Mouse (Mus musculus) c-Kit-positive CD71-negative TER-119-negative erythroid progenitor cells, embryonic 14.5 days (primary cell): ENCODE measurements around the gene Scgb1a1.
A peak's percentile ranks its signal among the peaks of the same experiment; 100 is the strongest.
"Not testable (repeated sequence)": the region's sequence is repeated elsewhere in the genome, so short reads cannot be mapped to it uniquely, and the experiment has no call there.

Source experiments
- DNase-seq: peaks from one replicate; pipeline ENCODE4 v3.0.0-alpha.2; 2013; ENCODE audit warnings: low read depth

Scgb1a1 gene

DNA sequence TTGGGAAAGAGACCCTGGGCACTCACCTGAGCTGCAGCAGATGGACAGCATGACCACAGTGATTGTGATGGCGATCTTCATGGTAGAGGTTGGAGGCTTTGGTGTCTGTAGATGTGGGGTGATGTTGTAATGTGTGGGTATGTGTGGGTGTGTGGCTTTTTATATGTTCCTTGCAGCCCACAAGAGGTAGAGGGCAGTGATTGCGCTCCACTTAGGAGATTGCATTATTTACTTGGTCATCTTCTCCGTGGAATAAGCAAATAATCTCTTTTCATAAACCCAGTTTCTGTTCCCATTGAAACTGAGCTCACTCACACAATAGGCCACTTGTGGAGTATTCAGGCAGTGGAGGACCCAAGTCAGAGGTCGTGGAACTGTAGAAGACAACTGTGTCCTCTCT lies at the start of gene Scgb1a1:
Gene Scgb1a1, minus strand, starts transcription at position 138 of the 400 bp plus-strand sequence.
- no peak for DNase-seq

DNA sequence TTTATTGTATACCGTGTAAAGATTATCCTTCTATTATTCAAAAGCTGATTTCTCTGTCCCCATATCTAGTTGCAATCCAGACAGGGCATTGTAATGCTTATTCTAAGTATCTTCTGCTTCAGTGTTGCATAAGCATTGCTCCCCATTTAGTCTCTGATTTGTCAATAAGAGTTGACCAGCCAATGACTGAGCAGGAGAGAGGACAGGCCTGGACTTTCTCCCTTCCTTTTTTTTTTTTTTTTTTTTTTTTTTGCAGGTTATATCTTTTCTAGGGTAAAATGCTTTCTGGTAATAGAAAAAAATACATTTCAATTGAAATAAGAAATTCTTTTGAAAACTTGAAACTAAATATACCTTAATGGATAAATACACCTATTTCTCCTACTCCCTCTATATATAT lies 49.4 kb upstream of the Scgb1a1 start:
- DNase-seq, result no peak

GRCm38 (mm10) chr19:9135512-9136331 lies 48.0 kb upstream of the Scgb1a1 start, which contains the start of gene Asrgl1:
Asrgl1 (minus strand) TSS chr19:9135636.
- DNase-seq, result peak; percentile 84

DNA sequence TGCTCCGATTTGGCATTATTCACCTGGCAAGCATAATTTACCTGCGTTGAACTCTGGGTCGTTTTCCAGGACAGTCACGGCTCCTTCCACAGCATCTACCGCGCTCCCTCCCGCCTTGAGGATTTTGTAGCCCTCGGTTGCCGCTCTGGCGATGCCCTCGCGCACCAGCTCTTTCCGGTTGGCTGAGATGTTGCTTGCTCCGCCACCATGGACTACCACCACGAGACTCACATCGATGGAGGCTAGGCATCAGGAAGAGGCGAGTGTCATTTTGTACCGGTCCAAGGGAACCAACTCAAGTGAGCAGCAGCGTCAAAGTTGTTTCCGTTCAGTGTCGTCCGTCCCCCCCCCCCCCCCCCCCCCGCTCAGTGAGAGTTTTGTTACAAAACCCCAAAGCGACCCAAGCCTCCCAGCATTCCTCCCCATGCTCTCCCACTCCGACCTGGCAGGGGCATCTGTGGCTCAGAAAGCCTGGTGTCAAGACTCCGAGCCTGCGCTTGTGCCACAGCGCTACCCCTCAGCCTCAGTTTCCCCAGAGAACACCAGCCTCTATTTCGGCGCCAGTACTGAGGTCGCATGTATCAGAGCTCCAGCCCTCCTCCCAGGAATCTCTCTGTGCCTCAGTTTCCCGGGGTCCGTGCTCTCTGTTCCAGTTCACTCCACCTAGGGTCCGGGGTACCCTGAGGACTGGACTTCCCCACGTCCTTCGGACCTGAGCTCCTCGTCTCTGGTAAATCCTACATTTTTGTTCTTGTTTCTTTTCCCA lies 47.2 kb upstream of the Scgb1a1 start:
- DNase-seq, result no peak

DNA sequence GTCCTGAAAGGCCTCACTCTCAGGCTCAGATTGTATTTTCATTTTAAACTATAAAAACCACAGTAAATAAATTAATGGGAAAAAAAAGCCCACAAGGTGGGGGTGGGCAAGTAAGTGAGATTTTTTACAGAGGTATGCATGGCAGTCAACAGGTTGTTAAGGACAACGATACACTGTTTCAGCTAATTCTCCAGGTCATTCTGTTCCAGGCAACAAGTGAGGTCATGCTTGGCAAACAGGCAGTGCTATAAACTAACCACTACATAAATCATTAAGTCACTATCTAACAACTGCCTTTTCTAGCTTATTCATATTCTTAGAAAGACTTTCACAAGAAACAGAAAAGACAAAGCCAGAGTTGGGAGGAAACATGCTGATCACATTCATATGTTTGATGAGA lies 42.2 kb upstream of the Scgb1a1 start:
- no peak for DNase-seq

DNA sequence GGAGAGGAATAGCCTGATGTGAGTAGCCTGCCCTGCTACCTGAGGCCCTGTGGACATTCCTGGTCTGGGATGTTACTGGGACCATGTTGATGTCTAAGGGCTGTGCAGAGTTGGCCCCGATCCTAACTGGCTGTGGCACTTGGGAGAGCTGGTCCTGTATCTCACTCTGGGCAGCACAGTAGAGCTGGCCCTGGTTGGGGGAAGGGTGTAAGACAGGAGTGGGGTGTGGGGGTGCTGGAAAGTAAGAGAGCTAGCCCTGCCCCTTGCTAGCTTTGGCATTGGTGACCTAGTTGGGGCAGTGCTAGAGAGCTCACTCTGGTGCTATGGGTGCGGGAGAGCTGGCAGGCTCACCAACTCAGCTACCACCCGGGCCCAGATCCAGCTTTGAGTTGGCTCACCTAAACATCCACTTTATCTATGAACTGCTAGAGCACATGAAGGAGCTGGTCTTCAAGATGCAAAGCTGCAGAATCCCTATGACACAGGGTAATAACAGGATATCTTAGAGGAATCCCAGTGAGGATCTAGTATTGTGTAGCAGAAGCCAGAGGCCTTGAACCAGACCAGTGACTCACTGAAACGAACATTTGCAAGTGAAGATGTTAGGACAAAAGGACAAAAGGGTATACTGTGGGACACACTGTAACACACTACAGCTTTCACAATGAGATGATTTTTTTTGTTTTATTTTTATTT lies 40.9 kb upstream of the Scgb1a1 start:
- DNase-seq, result no peak

DNA sequence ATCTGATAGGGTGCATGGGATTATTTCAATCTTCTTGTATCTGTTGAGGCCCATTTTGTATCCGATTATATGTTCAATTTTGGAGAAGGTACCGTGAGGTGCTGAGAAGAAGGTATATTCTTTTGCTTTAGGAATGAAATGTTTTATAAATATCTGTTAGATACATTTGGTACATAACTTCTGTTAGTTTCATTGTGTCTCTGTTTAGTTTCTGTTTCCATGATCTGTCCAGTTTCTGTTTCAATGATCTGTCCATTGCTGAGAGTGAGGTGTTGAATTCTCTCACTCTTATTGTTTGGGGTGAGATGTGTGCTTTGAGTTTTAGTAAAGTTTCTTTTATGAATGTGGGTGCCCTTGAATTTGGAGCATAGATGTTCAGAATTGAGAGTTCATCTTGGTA lies 36.2 kb upstream of the Scgb1a1 start:
- not testable (repeated sequence) for DNase-seq

GRCm38 (mm10) chr19:9122390-9122789 lies 34.6 kb upstream of the Scgb1a1 start:
- no peak for DNase-seq

GRCm38 (mm10) chr19:9119655-9120425 lies 32.1 kb upstream of the Scgb1a1 start:
- DNase-seq, result no peak

DNA sequence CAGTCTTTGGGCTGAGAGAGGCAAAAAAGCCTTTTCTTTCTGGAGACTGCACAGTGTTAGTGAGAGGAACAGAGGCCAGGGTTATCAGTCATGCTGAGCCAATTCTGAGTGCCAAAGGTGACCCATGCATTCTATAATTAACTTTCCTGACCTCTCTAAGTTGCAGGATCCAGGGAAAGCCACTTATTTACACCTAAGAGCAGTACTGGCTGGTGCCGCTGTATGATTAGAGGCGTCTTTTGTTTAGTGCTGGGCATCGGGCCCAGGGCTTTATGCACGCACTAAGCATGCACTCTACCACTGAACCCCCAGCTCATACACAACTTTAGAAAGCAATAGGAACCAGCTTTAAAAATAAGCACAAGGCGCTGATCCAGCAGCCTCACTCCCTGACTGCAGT lies 29.5 kb upstream of the Scgb1a1 start:
- no peak for DNase-seq

- no peak for DNase-seq
Measured at GRCm38 (mm10) chr19:9116268-9116667, 28.5 kb upstream of the Scgb1a1 start.

DNA sequence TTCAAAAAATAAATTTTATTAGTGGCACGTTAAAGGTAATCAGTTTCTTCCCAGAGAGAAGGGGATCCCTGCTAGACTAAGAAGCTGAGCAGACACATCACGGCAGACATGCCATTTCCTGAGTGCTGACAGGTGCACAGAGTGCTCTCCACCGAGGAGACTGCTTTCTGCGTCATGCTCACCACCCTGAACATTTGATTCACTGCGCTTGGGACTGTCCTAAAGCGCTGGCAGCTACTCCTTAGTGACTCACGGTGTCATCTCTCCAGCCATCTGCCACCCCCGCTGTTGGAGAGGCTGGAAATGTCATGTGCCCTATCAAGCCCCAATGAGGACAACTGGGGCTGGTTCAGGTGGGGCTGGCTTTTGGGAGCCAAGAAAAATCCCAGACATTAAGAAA lies 24.3 kb upstream of the Scgb1a1 start:
- DNase-seq, result no peak

DNA sequence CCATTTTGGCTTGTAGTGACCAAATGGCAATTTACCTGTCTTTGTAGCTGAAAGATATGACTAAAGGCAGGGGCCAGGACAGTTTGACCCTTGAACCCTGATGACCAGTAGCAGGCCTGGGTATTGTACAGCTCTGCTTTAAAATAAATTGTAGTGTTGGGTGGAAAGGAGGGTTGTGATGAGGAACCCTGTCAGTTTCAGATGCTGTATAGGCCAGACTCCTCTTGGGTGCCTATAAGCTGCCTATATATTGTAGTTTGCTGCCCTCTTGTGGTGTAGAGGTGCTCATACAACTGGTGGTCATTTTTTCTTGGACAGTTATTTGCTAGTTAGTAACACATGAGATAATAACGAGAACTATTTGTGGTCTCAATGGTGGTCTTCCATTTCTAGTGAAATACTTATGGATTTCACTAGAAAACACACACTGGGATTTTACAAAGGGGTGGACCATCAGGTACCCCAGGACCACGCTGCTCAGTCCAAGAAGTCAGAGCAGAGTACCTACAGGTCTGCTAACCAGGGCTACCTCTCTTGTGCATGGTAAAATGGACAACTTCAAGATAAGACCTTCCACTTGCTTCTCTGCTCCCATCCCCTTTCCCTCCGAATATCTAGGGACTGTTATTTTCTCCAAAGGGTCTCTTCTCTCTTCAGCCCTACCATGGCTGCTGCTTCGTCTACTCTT lies 22.6 kb upstream of the Scgb1a1 start:
- peak; percentile 62 for DNase-seq

DNA sequence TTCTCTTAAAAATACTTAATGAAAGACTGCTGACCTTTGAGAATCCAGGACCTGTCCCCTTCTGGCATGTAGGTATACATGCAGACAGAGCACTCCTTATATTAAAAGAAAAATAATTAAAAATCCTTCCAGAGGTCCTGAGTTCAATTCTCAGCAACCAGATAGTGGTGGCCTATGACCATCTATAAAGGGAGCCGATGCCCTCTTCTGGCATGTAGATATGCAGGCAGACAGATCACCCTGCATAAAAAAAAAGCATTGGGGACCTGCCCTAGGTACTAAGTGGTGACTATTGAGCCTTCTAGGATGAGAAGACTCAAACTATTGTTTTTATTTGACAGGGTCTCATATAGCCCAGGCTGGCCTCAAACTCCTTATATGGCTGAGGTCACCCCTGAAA lies 20.8 kb upstream of the Scgb1a1 start:
- no peak for DNase-seq

DNA sequence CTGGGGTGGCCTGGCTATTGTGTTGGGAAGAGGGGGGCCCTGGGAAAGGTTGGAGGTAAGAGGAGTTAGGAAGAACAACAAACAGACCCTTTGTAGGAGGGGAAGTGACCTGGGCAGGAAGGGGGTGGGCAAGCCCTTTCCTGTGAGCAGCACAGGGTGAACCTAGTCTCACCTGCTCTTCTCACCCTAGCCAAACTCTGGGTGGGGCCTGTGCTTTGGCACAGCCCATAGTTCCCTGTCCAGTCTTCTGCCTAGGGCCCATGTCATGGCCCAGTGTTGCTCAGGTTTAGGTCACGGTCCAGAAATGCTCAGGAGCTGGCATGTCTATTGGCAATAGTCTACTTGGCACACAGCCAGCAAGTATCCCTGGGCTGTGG lies 19.6 kb upstream of the Scgb1a1 start:
- no peak for DNase-seq

- DNase-seq, result no peak
Measured at GRCm38 (mm10) chr19:9106751-9107378, 19.1 kb upstream of the Scgb1a1 start.

DNA sequence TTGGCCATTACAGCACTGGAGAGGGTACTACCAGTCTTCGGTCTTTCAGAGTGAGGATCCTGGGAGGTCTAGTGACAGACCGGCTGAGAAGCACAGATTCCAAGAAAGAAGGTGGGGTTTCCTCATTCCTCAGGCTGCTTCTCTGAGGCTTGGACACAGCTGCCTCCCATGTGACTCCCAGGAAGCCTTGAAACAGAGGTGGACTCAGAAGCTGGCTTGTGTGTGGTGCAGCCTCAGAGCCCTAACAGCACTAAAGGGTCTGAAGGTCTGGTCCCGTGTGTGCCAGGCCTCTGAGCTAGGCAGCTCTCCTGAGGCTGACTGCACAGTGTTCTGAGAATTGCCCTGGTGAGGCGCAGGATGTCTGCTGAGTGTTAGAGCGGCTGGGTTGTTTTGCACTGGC lies 18.3 kb upstream of the Scgb1a1 start:
- DNase-seq, result no peak

GRCm38 (mm10) chr19:9105101-9105685 lies 17.4 kb upstream of the Scgb1a1 start:
- DNase-seq, result no peak

DNA sequence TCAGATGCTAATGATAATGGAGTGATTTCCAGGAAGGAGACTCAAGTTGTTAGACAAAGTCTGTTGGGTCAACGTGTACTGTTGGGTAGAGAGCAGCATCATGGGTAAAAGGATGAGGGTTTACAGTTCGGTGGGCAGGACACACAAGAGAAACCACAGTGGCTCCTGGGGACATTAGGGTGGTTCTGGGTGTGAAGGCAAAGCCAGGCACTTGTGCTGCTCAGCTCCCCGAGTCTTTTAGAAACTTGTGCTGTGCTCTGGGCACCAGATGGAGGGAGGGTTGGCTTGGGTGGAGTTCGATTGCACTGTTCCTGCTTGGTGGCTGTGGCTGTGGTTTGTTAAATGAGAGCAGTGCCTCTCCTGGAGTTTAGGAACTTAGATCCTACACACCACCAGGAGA lies 16.2 kb upstream of the Scgb1a1 start:
- no peak for DNase-seq

GRCm38 (mm10) chr19:9101062-9101457 lies 13.3 kb upstream of the Scgb1a1 start:
- no peak for DNase-seq
